Mouse (Mus musculus) lung, adult 2 months (tissue): ENCODE measurements at regions not wholly inside any gene's neighbourhood (a gene's known extent, or its start where the extent isn't known, plus 50 kb on each side); places are given as distances from the start of the nearest gene placed in this dataset.
A peak's percentile ranks its signal among the peaks of the same experiment; 100 is the strongest.

Experiments used
- DNase-seq: peaks from one replicate; pipeline ENCODE4 v3.0.0; 2022
- H3K4me1 ChIP-seq: fragments of 200-500 bp; 2 replicates; pipeline ENCODE4 v1.6.1; 2011; ENCODE audit warnings: low read length; ENCODE audit not compliant: control insufficient read depth, insufficient read depth
- H3K4me3 ChIP-seq: fragments of 200-500 bp; replicated peaks from 2 replicates; pipeline ENCODE3; 2011; ENCODE audit warnings: low read depth, mild to moderate bottlenecking, control low read depth, low read length; ENCODE audit errors: extremely low read depth
- CTCF ChIP-seq: fragments of 200-500 bp; IDR thresholded peaks from 2 replicates; pipeline ENCODE4 v1.5.1; 2011; ENCODE audit warnings: mild to moderate bottlenecking, low read length, control low read depth; ENCODE audit not compliant: insufficient read depth
- POLR2A ChIP-seq: fragments of 200-500 bp; IDR thresholded peaks from 2 replicates; pipeline ENCODE4 v1.6.1; 2011; ENCODE audit warnings: low read depth, mild to moderate bottlenecking, control low read depth, low read length, borderline replicate concordance; ENCODE audit errors: extremely low read depth
- WGBS: fragments of 180-500 bp; shearing (Covaris S2); methylation state at CpG from one replicate; pipeline ENCODE4 v1.1.7; 2018; 5-methylcytosine and 5-hydroxymethylcytosine counted together

DNA sequence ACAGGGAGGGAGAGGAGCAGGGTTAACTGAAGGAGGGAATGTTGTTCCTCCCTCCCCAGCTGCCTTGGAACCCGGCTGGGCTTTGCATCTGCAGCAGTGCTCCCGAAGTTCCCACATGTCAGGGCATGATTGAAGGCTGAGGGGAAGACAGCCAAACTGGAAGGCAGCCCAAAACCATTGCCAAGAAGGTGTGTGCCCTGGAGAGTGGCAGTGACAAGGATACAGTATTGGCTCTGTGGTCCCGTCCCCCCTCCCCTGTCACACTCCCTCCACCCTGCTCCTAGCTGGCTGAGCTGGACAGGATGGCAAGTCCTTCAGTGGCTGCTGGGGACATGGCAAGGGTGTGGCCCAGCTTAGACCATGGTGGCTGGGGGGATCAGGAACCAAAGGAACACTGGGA, 79.1 kb downstream of the Cyp26b1 start:
- 30% methylated on average over 3 of the region's 3 CpGs for WGBS
- Histone ChIP-seq H3K4me3 (no peak overlapping the region), H3K4me1 (no peaks in the 10 kb centered on the region)
- TF ChIP-seq CTCF (no peak), POLR2A (no peak)
- no peak for DNase-seq

DNA sequence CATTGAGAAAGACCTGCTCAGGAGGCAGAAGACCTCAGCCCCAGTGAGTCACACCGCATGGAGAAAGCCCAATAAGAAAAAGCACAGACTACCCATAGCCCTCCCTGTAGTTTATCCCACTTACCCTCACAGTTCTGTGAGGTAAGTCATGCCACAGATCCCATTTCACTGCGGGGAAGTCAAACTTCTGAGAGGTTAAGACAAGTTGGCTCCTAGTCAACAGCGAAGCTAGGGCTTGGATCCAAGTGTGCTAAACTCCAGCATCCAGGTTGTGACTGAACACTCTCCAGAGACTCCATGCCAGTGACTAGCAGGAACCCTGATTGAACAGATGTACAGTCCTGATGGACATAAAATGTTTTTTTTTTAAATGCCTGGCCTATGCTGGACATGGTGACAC, 85.1 kb downstream of the Cyp26b1 start:
- no peak for DNase-seq

DNA sequence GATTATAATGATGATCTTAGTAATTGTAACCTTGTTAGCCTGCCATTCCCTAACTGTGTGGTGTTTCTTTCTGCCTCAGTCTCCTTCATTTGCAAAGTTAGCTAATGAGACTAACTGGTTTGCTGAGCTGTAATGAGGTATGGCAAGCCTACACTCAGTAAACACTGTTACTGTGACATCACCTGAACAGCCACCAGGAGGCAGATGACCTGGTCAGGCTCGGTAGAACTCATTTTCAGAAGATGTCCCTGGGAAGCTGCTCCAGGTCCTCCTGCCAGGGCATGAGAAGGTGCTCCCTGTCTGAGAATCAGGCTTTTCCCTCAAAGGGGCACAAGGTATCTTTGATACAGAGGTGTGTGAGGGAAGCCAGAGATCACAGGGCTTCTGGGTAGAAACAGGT, 87.0 kb downstream of the Cyp26b1 start:
- no peak for DNase-seq
- Histone ChIP-seq H3K4me1 (no peaks in the 10 kb centered on the region), H3K4me3 (no peak overlapping the region)
- WGBS = 25% methylated on average over 1 of the region's 1 CpGs
- TF ChIP-seq POLR2A (no peak), CTCF (peak; percentile 22; the same call in 1 of the 2 replicates)

More for the DNA sequence above, 85.1 kb downstream of the Cyp26b1 start:
- H3K4me1 ChIP-seq = no peaks in the 10 kb centered on the region
- no peak overlapping the region for H3K4me3 ChIP-seq
- TF ChIP-seq CTCF = no peak
- TF ChIP-seq POLR2A = no peak
- WGBS = 85% methylated on average over 3 of the region's 3 CpGs

DNA sequence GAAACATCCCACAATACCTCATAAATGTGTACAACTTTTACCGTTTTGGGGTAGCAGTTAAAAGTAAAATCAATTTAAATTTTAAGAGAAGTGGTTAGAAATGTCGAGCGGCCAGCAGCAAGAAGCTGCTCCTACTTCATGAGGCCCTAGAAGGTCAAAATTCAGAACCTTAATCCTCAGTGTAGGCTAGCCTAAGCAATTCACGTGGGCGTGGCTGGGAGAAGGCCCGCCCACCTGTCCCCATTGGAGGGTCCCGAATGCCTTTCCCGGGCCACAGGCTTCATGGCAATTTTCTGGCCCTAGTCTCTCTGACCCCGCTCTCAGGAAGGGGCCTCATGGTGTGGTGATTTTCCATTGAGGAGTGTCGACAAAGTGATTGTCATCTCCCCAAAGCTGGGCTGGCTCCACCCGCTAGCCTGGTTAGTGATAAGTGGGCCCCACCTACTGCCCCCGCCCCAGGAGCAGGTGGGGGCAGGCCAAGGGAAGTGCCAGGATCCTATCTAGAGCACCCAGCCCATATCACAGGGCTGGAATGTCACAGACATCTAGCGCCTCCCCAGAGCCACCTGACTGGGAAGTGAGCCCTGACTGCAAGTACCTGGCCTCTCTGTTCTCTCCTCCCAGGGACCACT, 93.3 kb downstream of the Cyp26b1 start:
- 43% methylated on average over 13 of the region's 13 CpGs for WGBS
- no peak for TF ChIP-seq CTCF
- H3K4me1 ChIP-seq = no peaks in the 10 kb centered on the region
- H3K4me3 ChIP-seq = no peak overlapping the region
- no peak for DNase-seq

DNA sequence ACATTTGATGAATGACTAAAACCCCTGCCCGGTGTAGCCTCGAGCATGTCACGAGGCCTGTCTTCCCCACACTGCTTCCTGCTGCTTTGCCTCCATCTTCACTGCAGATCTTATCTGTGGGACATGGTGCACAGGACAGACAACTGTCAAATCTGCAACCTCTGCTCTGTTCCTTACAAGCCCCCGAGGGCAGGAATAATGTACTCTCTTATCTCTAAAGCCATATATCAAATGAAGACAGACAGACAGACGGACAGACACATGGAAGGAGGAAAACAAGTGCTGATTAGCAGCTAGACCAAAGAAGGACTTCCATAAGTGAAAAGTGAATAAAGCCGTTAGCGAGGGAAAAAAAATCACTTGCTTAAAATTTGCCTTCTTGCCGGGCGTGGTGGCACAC, 95.6 kb downstream of the Cyp26b1 start:
- 57% methylated on average over 9 of the region's 9 CpGs for WGBS
- TF ChIP-seq CTCF (no peak), POLR2A (no peak)
- H3K4me1 ChIP-seq = no peaks in the 10 kb centered on the region
- DNase-seq = no peak
- no peak overlapping the region for H3K4me3 ChIP-seq

DNA sequence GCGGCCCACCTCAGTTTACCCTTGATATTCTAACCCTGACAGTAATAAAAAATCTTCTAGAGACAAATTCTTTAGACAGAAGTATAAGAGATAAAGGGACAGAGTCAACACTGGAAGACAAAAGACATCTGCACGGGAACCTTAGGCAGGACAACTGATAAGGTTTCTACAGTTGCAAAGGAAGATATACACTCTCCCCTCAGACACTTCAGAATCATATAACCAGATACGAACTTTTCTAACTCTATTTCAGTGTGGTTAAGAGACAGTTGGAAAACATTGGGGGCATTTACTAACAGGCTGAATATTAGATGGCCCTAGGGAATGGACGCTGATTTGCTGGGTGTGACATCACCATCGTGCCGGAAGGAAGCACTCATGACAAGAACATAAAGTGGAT, 100.0 kb downstream of the Cyp26b1 start:
- DNase-seq = no peak
- H3K4me3 ChIP-seq = no peak overlapping the region
- H3K4me1 ChIP-seq = no peaks in the 10 kb centered on the region
- WGBS = 69% methylated on average over 6 of the region's 6 CpGs
- TF ChIP-seq POLR2A (no peak), CTCF (no peak)

DNA sequence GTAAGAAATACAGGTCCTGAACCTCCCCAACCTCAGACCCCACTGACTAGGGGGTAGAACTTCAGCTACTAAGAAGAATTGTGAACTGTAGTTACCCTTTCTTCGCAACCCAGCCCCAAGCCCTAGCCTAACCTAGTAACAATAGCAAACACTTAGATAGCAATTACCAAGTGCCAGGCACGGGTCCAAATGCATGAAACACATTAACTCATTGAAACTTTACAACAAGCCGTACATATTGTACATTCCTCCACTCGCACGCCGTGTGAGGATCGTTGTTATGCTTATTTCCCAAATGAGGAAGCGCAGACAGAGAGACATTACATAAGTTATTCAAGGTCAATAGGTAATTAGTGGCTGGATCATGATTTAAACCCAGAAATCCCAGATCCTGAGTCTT, 100.5 kb downstream of the Cyp26b1 start:
- Histone ChIP-seq H3K4me3 (no peak overlapping the region), H3K4me1 (no peaks in the 10 kb centered on the region)
- DNase-seq = no peak
- WGBS = 57% methylated on average over 8 of the region's 8 CpGs
- no peak for TF ChIP-seq POLR2A
- no peak for TF ChIP-seq CTCF

DNA sequence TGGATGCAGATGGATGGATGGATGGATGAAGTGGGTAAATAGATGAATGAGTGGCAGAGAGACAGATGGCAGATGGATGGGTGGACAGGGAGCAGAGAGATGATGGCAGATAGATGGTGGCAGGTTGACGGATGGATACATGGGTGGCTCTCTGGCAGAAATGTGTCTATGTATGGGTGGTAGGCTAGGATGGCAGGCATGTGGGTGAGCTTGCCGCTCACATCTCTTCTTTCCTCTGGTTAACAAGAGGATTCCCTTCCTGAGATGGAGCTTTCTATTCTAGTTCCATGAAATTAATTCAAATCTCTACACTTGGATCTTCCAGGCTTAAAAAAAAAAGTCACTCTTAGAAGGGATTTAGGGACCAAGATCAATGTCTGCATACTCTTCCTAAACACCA, 101.1 kb downstream of the Cyp26b1 start:
- no peak for DNase-seq
- no peak overlapping the region for H3K4me3 ChIP-seq
- H3K4me1 ChIP-seq = no peaks in the 10 kb centered on the region
- WGBS = 94% methylated on average over 2 of the region's 2 CpGs
- no peak for TF ChIP-seq POLR2A
- TF ChIP-seq CTCF = no peak

DNA sequence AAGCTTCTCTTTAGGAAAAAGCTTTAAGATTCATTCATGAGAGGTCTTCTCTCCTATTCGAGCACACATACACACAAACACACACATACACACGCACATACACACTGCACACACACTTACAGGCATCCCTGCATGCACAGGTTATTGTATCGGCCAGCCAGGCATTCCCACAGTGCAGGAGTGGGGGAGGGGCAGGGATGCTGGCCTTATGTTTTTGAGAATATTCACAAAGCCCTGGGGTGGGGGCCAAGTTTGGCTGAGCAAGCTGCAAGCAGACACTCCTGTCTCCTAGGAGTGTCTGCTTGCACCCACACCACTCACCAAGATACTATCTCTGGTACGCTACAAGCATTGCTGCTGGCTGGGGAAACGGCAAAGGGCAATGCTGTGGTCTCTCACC, 102.6 kb downstream of the Cyp26b1 start:
- no peak overlapping the region for H3K4me3 ChIP-seq
- WGBS = 72% methylated on average over 5 of the region's 5 CpGs
- H3K4me1 ChIP-seq = no peaks in the 10 kb centered on the region
- DNase-seq = no peak
- no peak for TF ChIP-seq CTCF
- no peak for TF ChIP-seq POLR2A

DNA sequence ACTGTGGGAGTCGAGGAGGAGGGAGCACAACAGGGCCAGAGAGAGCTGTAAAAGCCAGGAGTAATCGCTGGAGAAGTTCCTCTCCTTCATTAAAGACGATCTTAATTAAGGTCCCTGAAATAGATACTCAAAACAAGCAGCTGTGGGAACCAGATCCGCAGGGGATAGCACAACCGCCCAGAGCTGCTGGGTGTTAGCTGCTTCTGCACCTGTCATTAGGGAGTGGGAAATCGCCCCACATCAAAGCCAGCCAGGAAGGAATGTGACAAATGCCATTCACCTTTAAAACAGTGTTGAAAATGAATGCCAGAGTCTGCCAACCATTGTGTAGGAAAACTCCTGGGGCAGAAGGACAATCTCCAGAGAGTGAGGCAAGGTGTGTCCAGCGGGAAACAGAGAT, 112.5 kb downstream of the Cyp26b1 start:
- WGBS = 46% methylated on average over 7 of the region's 7 CpGs
- DNase-seq = no peak
- H3K4me3 ChIP-seq = no peak overlapping the region
- no peaks in the 10 kb centered on the region for H3K4me1 ChIP-seq
- TF ChIP-seq POLR2A (no peak), CTCF (no peak)

DNA sequence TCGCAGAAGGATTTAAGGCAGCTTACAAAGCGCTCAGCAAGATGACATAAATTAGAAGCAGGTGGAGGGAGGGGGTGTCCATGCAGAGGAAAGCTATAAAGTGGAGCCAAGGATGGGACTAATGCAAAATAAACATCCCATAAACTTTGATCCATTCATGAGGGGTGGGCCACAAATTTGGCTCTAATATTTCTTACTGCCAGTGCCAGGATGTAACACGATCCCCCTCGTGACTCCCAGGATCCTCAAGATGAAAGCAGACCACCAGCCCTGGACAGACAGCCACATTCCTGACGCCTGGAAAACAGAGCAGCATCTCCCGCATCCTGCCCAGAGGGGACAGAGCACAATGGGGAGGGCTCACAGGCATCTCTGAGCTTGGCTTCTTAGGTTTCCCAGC, 116.6 kb downstream of the Cyp26b1 start:
- no peaks in the 10 kb centered on the region for H3K4me1 ChIP-seq
- no peak for DNase-seq
- 42% methylated on average over 6 of the region's 6 CpGs for WGBS
- TF ChIP-seq CTCF (no peak), POLR2A (no peak)
- no peak overlapping the region for H3K4me3 ChIP-seq
